Comparison of ENCODE assay signal across 8 mouse cellular contexts in the genomic region with DNA sequence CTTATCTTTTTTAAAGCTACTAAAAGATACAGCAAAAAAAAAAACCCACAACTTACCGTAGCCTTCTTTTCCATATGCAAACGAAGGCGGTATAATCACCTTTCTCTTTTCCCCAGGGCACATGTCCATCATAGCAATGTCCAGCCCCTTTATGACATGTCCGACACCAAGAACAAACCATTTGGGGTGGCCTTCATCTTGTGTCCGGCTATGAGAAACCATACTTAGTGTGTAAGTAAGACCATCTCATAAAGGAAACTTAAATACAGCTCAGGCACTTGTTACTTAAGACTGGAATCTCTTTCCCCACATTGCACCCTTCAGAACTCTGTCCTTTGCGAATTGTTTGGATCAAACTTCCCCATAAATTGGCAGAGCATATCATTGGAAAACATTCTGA. TPM values are rescaled to one million over a fixed set of nuclear protein-coding genes. Genes with fewer than 3 reads are reported as not detected.
DNase-seq lines count a peak whose midpoint lies in the region; ATAC-seq and TF ChIP-seq lines count a peak whose summit lies in the region.

No protein-coding gene starts in this region.

- no peaks in the 10 kb centered on the region for H3K9me3 ChIP-seq in limb, embryonic 10.5 days (replicated peaks)
- no peaks in the 10 kb centered on the region for H3K9me3 ChIP-seq in neural tube, embryonic 13.5 days

- no peak for TF ChIP-seq POLR2A in lung, adult 2 months (IDR thresholded peaks at IDR 0.05; ENCODE audit: borderline replicate concordance, extremely low read depth, low read depth, low read length)
- TF ChIP-seq POLR2A in embryonic fibroblast, embryonic 13.5 days (IDR thresholded peaks at IDR 0.05; ENCODE audit: low read depth, low read length) = no peak

- WGBS in lung, adult 2 months = 66% methylated on average over 6 of the region's 6 CpGs
- WGBS in limb, embryonic 10.5 days = 88% methylated on average over 6 of the region's 6 CpGs
- WGBS in neural tube, embryonic 13.5 days = 81% methylated on average over 6 of the region's 6 CpGs

- H3K4me1 ChIP-seq in lung, adult 2 months (ENCODE audit: control insufficient read depth, insufficient read depth, low read length) = peaks cover 8% of the 10 kb centered on the region; the same call in 1 of the 2 replicates
- H3K4me1 ChIP-seq in embryonic fibroblast, embryonic 13.5 days (ENCODE audit: control insufficient read depth, insufficient read depth, low read length) = peaks cover 8% of the 10 kb centered on the region; the same call in 1 of the 2 replicates
- peaks cover 29% of the 10 kb centered on the region for H3K4me1 ChIP-seq in limb, embryonic 10.5 days
- H3K4me1 ChIP-seq in neural tube, embryonic 13.5 days (replicated peaks) = peaks cover 39% of the 10 kb centered on the region

- no peak for ATAC-seq in neural tube, embryonic 13.5 days (ENCODE audit: low read depth)
- no peak for ATAC-seq in activated CD4-positive, CD25-positive, alpha-beta regulatory T cell, adult 4 months

- H3K4me2 ChIP-seq in neural tube, embryonic 13.5 days = peak overlapping the region; percentile 76

- no peak for DNase-seq in lung, adult 2 months
- no peak for DNase-seq in lung, postnatal 36 days
- no peak for DNase-seq in limb, embryonic 10.5 days (ENCODE audit: low spot score)
- no peak for DNase-seq in ovary, postnatal 14 days (ENCODE audit: low spot score)
- DNase-seq in right cerebral cortex, postnatal 25 days = no peak

- H3K27me3 ChIP-seq in limb, embryonic 10.5 days (ENCODE audit: low read depth, poor library complexity, severe bottlenecking) = no peaks in the 10 kb centered on the region
- no peaks in the 10 kb centered on the region for H3K27me3 ChIP-seq in neural tube, embryonic 13.5 days

- peaks cover 21% of the 10 kb centered on the region for H3K36me3 ChIP-seq in limb, embryonic 10.5 days
- no peaks in the 10 kb centered on the region for H3K36me3 ChIP-seq in neural tube, embryonic 13.5 days

- H3K27ac ChIP-seq in embryonic fibroblast, embryonic 13.5 days (ENCODE audit: insufficient read depth, low read length) = peak overlapping the region; percentile 76; the same call in 1 of the 2 replicates
- peak overlapping the region; percentile 91 for H3K27ac ChIP-seq in limb, embryonic 10.5 days
- H3K27ac ChIP-seq in neural tube, embryonic 13.5 days (replicated peaks) = no peak overlapping the region

- peak overlapping the region; percentile 76 for H3K9ac ChIP-seq in neural tube, embryonic 13.5 days

- TF ChIP-seq CTCF in lung, adult 2 months (IDR thresholded peaks at IDR 0.05; ENCODE audit: insufficient read depth, low read length) = no peak
- no peak for TF ChIP-seq CTCF in embryonic fibroblast, embryonic 13.5 days (IDR thresholded peaks at IDR 0.05; ENCODE audit: borderline replicate concordance, insufficient read depth, low read length)

- peak overlapping the region; percentile 80 for H3K4me3 ChIP-seq in lung, adult 2 months (replicated peaks; ENCODE audit: extremely low read depth, low read depth, low read length)
- H3K4me3 ChIP-seq in embryonic fibroblast, embryonic 13.5 days (ENCODE audit: insufficient read depth, low read length) = peak overlapping the region; percentile 55
- H3K4me3 ChIP-seq in limb, embryonic 10.5 days = peak overlapping the region; percentile 58
- H3K4me3 ChIP-seq in neural tube, embryonic 13.5 days = peak overlapping the region; percentile 48

RNA-seq across cellular contexts. Expression of a gene that starts 1.3 kb away (rescaled TPM):
- polyA plus RNA-seq in lung, adult 2 months (2012; rRNA removed) = 4.2 and 8.4 TPM in 2 replicates
- 93.4 and 122 TPM in 2 replicates for polyA plus RNA-seq in embryonic fibroblast, embryonic 13.5 days (2011; ENCODE audit: insufficient read length, low read depth, missing spikeins)
- 22.0 and 31.4 TPM in 2 replicates for polyA plus RNA-seq in limb, embryonic 10.5 days (2016; fragmentation: Nextera tagmentation; extraction: Ambion mirVana)
- polyA plus RNA-seq in neural tube, embryonic 13.5 days (2015; fragmentation: Nextera tagmentation; extraction: Ambion mirVana) = 25.1 and 25.5 TPM in 2 replicates
- 1 to 10 TPM; 1.9 to 4.5 TPM for polyA plus RNA-seq in activated CD4-positive, CD25-positive, alpha-beta regulatory T cell, adult 4 months (2017; shearing (Covaris generic))

RNA-seq across cellular contexts. Expression of a gene that starts 3.4 kb away (rescaled TPM):
- polyA plus RNA-seq in lung, adult 2 months (2012; rRNA removed) = 17.3 and 23.0 TPM in 2 replicates
- 41.0 and 47.5 TPM in 2 replicates for polyA plus RNA-seq in embryonic fibroblast, embryonic 13.5 days (2011; ENCODE audit: insufficient read length, low read depth, missing spikeins)
- polyA plus RNA-seq in limb, embryonic 10.5 days (2016; fragmentation: Nextera tagmentation; extraction: Ambion mirVana) = 12.4 and 12.6 TPM in 2 replicates
- 11.7 and 14.5 TPM in 2 replicates for polyA plus RNA-seq in neural tube, embryonic 13.5 days (2015; fragmentation: Nextera tagmentation; extraction: Ambion mirVana)
- 10 to 100 TPM in 1 of 2 experiments, 1 to 10 TPM in 1; 9.1 to 13.0 TPM for polyA plus RNA-seq in activated CD4-positive, CD25-positive, alpha-beta regulatory T cell, adult 4 months (2017; shearing (Covaris generic))

RNA-seq across cellular contexts. Expression of a gene that starts 23.4 kb away (rescaled TPM):
- not detected in 2 replicates for polyA plus RNA-seq in lung, adult 2 months (2012; rRNA removed)
- polyA plus RNA-seq in embryonic fibroblast, embryonic 13.5 days (2011; ENCODE audit: insufficient read length, low read depth, missing spikeins) = not detected in 2 replicates
- 0.65 and 1.0 TPM in 2 replicates for polyA plus RNA-seq in limb, embryonic 10.5 days (2016; fragmentation: Nextera tagmentation; extraction: Ambion mirVana)
- 0.42 TPM in 1 of 2 replicates, not detected in the other for polyA plus RNA-seq in neural tube, embryonic 13.5 days (2015; fragmentation: Nextera tagmentation; extraction: Ambion mirVana)
- polyA plus RNA-seq in activated CD4-positive, CD25-positive, alpha-beta regulatory T cell, adult 4 months (2017; shearing (Covaris generic)) = not detected

RNA-seq across cellular contexts. Expression of a gene that starts 23.8 kb away (rescaled TPM):
- 11.2 and 11.6 TPM in 2 replicates for polyA plus RNA-seq in lung, adult 2 months (2012; rRNA removed)
- polyA plus RNA-seq in embryonic fibroblast, embryonic 13.5 days (2011; ENCODE audit: insufficient read length, low read depth, missing spikeins) = 29.2 and 35.1 TPM in 2 replicates
- polyA plus RNA-seq in limb, embryonic 10.5 days (2016; fragmentation: Nextera tagmentation; extraction: Ambion mirVana) = 76.4 and 91.0 TPM in 2 replicates
- 96.6 and 97.8 TPM in 2 replicates for polyA plus RNA-seq in neural tube, embryonic 13.5 days (2015; fragmentation: Nextera tagmentation; extraction: Ambion mirVana)
- polyA plus RNA-seq in activated CD4-positive, CD25-positive, alpha-beta regulatory T cell, adult 4 months (2017; shearing (Covaris generic)) = 10 to 100 TPM; 10.1 to 16.4 TPM
